Mouse (Mus musculus) lung, embryonic 16.5 days (tissue): ENCODE results near the gene Arsg. TPM values are rescaled to one million over a fixed set of nuclear protein-coding genes. Genes with fewer than 3 reads are reported as not detected.

Experiments used
- ATAC-seq: fragments of 200-750 bp; cut with Nextera tagmentation; 2 replicates; pipeline ENCODE4 v1.8.0; 2017; ENCODE audit warnings: low read depth, mild to moderate bottlenecking, moderate library complexity
- H3K27ac ChIP-seq: fragments of 300-500 bp; sonication (generic); 2 replicates; pipeline ENCODE4 v1.5.1; 2014; ENCODE audit warnings: mild to moderate bottlenecking, control low read depth, low read length
- H3K27me3 ChIP-seq: fragments of 300-500 bp; sonication (generic); 2 replicates; pipeline ENCODE4 v1.6.1; 2014; ENCODE audit warnings: low read depth, low read length, mixed read lengths; ENCODE audit not compliant: control insufficient read depth, insufficient read depth
- H3K36me3 ChIP-seq: fragments of 300-500 bp; sonication (generic); 2 replicates; pipeline ENCODE4 v1.6.1; 2014; ENCODE audit warnings: low read length; ENCODE audit not compliant: control insufficient read depth, insufficient read depth
- H3K4me1 ChIP-seq: fragments of 300-500 bp; sonication (generic); replicated peaks from 2 replicates; pipeline ENCODE4 v1.6.1; 2014; ENCODE audit warnings: low read length, mixed read lengths; ENCODE audit not compliant: control insufficient read depth, insufficient read depth
- H3K4me2 ChIP-seq: fragments of 300-500 bp; sonication (generic); 2 replicates; pipeline ENCODE4 v1.6.1; 2014; ENCODE audit warnings: low read depth, low read length, control low read depth
- H3K4me3 ChIP-seq: fragments of 300-500 bp; sonication (generic); 2 replicates; pipeline ENCODE4 v1.5.1; 2014; ENCODE audit warnings: mild to moderate bottlenecking, low read length, control low read depth
- H3K9ac ChIP-seq: fragments of 300-500 bp; sonication (generic); 2 replicates; pipeline ENCODE4 v1.6.1; 2014; ENCODE audit warnings: low read length, control low read depth
- H3K9me3 ChIP-seq: fragments of 300-500 bp; sonication (generic); 2 replicates; pipeline ENCODE4 v1.6.1; 2016; ENCODE audit warnings: low read length; ENCODE audit not compliant: control insufficient read depth
- WGBS: fragments of 180-500 bp; shearing (Covaris S2); extraction: QIAGEN DNeasy Blood & Tissue Kit; methylation state at CpG from one replicate; pipeline ENCODE4 v1.1.7; 2014; 5-methylcytosine and 5-hydroxymethylcytosine counted together
- polyA plus RNA-seq: library from polyadenylated mRNA; unstranded; fragments of >200 nt; fragmentation: Nextera tagmentation; extraction: Ambion mirVana; gene quantifications from 2 replicates; pipeline ENCODE4 v1.2.1, GENCODE M21; 2015

Gene Arsg
- 4.0 and 4.7 TPM in 2 replicates for polyA plus RNA-seq

DNA sequence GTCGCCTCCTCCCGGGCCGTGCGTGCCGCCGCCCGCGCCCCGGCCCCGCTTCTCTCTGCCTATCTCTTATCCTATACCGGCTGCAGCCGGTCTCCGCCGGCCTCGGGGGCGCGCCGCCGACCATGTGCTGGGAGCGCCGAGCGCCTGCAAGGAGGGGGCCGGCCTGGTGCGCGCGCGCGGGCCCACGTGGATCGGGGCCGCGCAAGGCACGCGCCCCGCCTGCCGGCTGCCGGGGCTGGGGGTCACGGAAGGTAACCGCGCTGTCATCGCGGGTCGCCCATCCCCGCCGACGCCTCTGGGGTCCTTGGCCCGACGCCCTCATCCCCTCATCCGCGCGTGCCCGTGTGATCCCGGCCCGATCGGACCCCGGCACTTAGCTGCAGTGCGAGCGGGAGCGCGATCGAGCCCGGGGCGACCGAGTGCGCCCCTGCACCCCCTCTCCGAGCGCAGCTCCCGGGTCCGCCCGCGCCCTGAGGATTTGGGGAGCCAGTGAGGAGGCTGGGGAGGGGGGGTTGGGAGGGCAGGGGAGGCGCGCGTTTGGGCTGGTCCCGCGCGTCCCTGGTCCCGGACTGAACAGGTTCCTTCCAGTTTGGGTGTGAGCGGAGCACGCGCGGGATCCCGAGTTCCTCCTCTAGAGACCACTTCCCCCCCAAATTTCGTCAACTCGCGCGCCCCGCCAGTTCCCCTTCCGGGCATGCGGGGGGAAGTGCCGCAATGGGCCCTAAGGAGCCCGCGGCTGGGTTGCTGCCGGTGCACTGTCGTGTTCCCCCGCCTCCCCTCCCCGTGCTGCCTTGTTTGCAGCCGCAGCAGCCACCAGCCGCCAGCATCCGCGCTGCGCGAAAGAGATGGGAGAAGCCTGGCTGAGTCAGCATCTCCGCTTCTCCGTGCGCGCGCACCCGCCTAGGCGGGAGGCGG is at the start of gene Arsg, which contains the start of gene Slc16a6:
Arsg (plus strand) TSS at position 204 of the 915 bp plus-strand sequence.
Slc16a6 (minus strand) TSS at position 428 of the 915 bp plus-strand sequence.
- peaks cover 16% of the 10 kb centered on the region; the same call in 1 of the 2 replicates for H3K4me1 ChIP-seq
- H3K27me3 ChIP-seq = peaks cover 4% of the 10 kb centered on the region; the same call in 1 of the 2 replicates
- no peaks in the 10 kb centered on the region for H3K9me3 ChIP-seq
- under 1% methylated on average over 96 of the region's 111 CpGs for WGBS
- peak within 1 kb of the TSS; percentile 83 for H3K4me3 ChIP-seq
- H3K9ac ChIP-seq = peak within 1 kb of the TSS; percentile 82
- no peaks in the 10 kb centered on the region for H3K36me3 ChIP-seq
- peak; percentile 89 for ATAC-seq
- H3K27ac ChIP-seq = peak within 1 kb of the TSS; percentile 76
- H3K4me2 ChIP-seq = peak within 1 kb of the TSS; percentile 99

DNA sequence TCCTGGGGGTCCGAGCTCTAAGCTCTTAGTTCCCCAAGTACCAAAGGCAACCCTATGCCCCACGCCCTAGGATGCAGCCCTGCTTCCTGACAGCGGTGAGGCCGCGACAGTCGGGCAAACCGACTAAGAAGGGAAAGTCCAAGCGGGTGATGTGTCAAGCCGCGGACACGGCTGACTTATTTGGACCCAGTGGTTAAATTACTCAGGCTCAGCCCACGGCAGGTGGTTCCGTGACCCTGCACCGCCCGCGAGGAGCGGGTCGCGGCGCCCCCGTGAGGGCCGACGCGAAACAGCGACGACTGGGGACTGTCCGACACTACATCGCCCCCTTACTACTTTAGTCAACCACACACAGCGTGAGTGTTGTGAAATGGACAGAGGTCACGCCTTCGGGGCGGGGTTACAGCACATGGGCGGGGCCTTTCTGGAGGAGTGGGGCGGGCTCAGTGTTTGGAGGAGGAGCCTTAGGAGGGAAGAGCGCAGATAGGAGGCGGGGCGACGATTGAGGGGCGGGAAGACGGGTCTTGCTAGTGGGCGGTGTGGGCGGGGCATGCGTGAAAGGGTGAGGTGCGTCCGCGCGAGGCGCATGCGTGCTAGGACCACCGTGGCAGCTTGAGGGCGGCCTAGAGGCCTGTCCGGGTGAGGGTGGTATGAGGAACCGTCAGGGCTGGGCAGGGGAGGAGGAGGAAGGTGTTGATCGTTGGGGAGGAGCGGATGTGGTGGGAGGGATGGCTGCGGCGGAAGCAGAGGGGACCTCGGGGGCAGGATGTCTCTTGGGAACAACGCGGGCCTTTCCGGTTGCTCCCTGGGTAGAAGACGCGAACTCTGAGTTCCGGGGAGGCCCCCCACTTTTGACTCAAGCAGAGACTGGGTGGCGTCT is 47.5 kb upstream of the Arsg start, which contains the start of gene Amz2:
Amz2 (plus strand) TSS at position 555 of the 880 bp plus-strand sequence.
- Histone ChIP-seq H3K4me1 (peaks cover 5% of the 10 kb centered on the region; the same call in 1 of the 2 replicates), H3K4me2 (peak within 1 kb of the TSS; percentile 75), H3K4me3 (peak within 1 kb of the TSS; percentile 54), H3K36me3 (peaks cover 12% of the 10 kb centered on the region), H3K27ac (peak within 1 kb of the TSS; percentile 82), H3K9me3 (peaks cover 4% of the 10 kb centered on the region; the same call in 1 of the 2 replicates), H3K9ac (peak within 1 kb of the TSS; percentile 67), H3K27me3 (no peaks in the 10 kb centered on the region)
- ATAC-seq = peak; percentile 97
- WGBS = under 1% methylated on average over 64 of the region's 65 CpGs

DNA sequence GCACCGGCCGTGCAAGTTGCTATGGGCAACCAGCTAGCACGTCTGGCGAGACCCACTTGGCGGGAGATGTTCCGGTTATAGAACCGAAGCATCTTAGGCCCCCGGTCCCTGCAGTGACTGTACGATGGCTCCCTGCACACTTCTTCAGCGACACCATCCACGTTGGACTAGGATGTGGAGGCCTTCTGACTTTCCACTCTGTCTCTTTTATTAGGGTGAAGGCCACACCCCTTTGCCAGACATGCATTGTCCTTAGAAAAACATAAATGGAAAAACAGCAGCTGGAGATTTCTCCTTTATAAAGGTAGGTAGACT is 46.9 kb upstream of the Arsg start:
- Histone ChIP-seq H3K27me3 (no peaks in the 10 kb centered on the region), H3K9me3 (peaks cover 4% of the 10 kb centered on the region; the same call in 1 of the 2 replicates), H3K36me3 (peaks cover 12% of the 10 kb centered on the region), H3K4me3 (peak overlapping the region; percentile 54), H3K4me2 (peak overlapping the region; percentile 53), H3K9ac (peak overlapping the region; percentile 67), H3K27ac (peak overlapping the region; percentile 82), H3K4me1 (peaks cover 5% of the 10 kb centered on the region; the same call in 1 of the 2 replicates)
- WGBS = under 1% methylated on average over 11 of the region's 11 CpGs
- no peak for ATAC-seq

DNA sequence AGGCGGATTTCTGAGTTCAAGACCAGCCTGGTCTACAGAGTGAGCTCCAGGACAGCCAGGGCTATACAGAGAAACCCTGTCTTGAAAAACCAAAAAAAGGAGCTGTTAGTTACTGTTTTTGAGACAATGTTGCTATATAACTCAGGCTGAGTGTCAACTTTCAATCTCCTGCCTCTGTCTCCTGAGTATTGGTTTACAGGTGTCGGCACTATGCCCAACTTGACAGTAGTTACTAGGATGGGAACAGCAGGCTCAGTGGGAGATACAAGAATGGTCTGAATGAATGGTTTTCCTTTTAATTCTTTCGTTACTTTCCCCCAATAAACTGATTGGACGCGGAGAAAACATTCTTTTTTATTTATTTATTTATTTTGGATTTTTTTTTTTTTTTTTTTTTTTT is 45.8 kb upstream of the Arsg start:
- WGBS = 94% methylated on average over 5 of the region's 5 CpGs

DNA sequence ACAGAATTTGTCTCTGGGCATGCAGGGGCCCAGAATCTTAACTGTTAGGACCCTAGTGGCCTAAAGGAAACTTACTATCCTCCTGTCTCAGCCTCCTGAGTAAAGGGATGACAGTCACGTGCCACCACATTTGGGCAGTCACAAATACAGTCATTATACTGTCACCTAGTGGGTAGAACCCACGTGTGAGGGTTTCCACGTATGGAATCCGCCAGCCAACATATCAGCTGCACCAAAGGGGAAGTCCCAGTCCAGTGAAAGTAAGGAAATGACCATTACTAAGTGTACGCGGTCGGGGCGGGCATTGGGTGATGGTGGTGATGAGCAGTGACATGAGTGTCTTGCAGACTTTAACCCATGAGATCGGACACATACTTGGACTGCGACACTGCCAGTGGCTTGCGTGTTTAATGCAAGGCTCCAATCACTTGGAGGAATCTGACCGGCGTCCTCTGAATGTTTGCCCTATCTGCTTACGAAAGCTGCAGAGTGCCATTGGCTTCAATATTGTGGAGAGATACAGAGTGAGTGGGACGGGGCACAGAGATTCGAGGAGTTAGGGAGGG is 38.9 kb upstream of the Arsg start:
- H3K36me3 ChIP-seq = peaks cover 22% of the 10 kb centered on the region
- no peak overlapping the region for H3K4me2 ChIP-seq
- 88% methylated on average over 16 of the region's 16 CpGs for WGBS

More for the DNA sequence above, 45.8 kb upstream of the Arsg start:
- Histone ChIP-seq H3K4me2 (no peak overlapping the region), H3K27ac (no peak overlapping the region), H3K9me3 (no peaks in the 10 kb centered on the region), H3K9ac (no peak overlapping the region), H3K36me3 (peaks cover 12% of the 10 kb centered on the region), H3K4me3 (no peak overlapping the region), H3K27me3 (no peaks in the 10 kb centered on the region), H3K4me1 (peaks cover 5% of the 10 kb centered on the region; the same call in 1 of the 2 replicates)
- ATAC-seq = no peak

DNA sequence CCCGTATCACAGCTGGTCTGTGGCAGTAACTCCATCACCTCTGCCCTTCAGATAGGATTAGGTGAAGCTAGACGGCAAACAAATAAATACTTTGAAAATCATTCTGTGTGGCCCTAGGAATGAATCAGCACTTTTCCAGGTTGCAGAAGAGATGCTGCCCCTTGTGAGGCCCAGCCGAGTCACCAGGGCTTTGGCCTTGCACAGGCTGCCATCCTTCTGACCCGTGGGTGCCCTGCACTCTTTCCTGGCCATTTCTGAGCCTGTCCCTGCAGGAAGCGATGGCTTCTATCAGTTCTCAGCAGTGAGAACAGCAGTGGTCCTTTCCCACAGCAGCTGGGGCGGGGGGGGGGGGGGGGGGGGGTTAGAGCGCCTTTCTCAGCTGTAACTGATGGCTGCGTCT is 36.3 kb upstream of the Arsg start:
- no peak overlapping the region for H3K4me3 ChIP-seq
- H3K9ac ChIP-seq = no peak overlapping the region
- H3K4me1 ChIP-seq = peaks cover 8% of the 10 kb centered on the region
- no peak overlapping the region for H3K4me2 ChIP-seq
- H3K9me3 ChIP-seq = no peaks in the 10 kb centered on the region
- no peak for ATAC-seq
- WGBS = 51% methylated on average over 8 of the region's 8 CpGs
- peaks cover 16% of the 10 kb centered on the region for H3K36me3 ChIP-seq
- no peak overlapping the region for H3K27ac ChIP-seq
- no peaks in the 10 kb centered on the region for H3K27me3 ChIP-seq

More for the DNA sequence above, 38.9 kb upstream of the Arsg start:
- H3K9ac ChIP-seq = no peak overlapping the region
- ATAC-seq = no peak
- H3K9me3 ChIP-seq = no peaks in the 10 kb centered on the region
- no peaks in the 10 kb centered on the region for H3K4me1 ChIP-seq
- H3K27ac ChIP-seq = no peak overlapping the region
- no peaks in the 10 kb centered on the region for H3K27me3 ChIP-seq
- H3K4me3 ChIP-seq = no peak overlapping the region

DNA sequence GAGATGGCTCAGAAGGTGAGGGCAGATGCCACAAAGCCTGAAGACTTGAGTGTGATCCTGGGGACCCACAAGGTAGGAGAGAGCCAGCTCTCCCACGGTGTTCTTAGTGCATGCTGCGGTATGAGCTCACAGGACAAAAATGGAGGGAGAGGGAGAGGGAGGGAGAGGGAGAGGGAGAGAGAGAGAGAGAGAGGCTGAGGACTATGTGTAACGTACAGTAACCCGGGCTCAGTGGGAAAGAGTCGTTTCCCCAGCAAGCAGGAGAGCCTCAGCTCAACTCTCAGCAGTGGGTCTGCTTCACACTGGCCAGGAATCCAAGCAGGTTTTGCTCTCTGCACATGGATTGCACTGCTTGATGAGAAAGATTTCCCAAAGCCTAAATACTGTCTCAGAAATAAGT is 34.0 kb upstream of the Arsg start:
- Histone ChIP-seq H3K4me2 (peak overlapping the region; percentile 84), H3K9ac (peak overlapping the region; percentile 76), H3K4me3 (peak overlapping the region; percentile 65), H3K9me3 (no peaks in the 10 kb centered on the region), H3K27ac (peak overlapping the region; percentile 4; the same call in 1 of the 2 replicates), H3K4me1 (peaks cover 8% of the 10 kb centered on the region), H3K27me3 (no peaks in the 10 kb centered on the region), H3K36me3 (peaks cover 11% of the 10 kb centered on the region; the same call in 1 of the 2 replicates)
- 4% methylated on average over 5 of the region's 5 CpGs for WGBS
- ATAC-seq = peak; percentile 48

DNA sequence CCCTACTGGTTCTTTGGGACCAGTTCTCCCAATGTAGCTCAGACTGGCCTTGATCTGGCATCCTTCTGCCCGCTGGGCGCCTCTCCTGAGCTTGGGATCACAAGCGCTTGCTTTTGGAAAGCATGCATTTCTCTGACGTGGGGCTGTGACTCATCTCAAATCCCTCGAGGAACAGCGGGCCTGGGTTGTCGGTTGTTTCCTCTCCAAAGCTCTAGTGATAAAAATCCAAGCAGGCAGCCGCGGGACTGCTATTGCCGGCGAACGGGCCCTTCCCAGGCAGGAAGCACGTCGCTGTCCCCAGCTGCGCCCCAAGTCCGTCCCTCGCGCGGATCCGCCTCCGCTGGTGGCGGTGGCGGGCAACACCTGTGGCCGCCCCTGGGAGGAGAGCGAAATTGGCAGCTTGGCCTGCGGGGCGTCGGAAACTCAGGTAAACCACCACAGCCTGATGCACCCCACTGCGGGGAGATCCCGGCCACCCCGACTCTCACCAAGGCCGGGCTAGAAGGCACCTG is 33.3 kb upstream of the Arsg start:
- H3K27me3 ChIP-seq = no peaks in the 10 kb centered on the region
- 1% methylated on average over 31 of the region's 32 CpGs for WGBS
- peaks cover 8% of the 10 kb centered on the region for H3K4me1 ChIP-seq
- peak overlapping the region; percentile 10; the same call in 1 of the 2 replicates for H3K27ac ChIP-seq
- peak overlapping the region; percentile 65 for H3K4me3 ChIP-seq
- no peaks in the 10 kb centered on the region for H3K9me3 ChIP-seq
- H3K9ac ChIP-seq = peak overlapping the region; percentile 76
- peak; percentile 86 for ATAC-seq
- H3K4me2 ChIP-seq = peak overlapping the region; percentile 84
- peaks cover 8% of the 10 kb centered on the region; the same call in 1 of the 2 replicates for H3K36me3 ChIP-seq
